Mouse (Mus musculus) neutrophil, adult 5-6 weeks (primary cell): ENCODE results near the gene Gm10521. TPM values are rescaled to one million over a fixed set of nuclear protein-coding genes. Genes with fewer than 3 reads are reported as not detected.

Experiments
- ATAC-seq: fragments of 151-379, 151-347 bp; 2 replicates; pipeline ENCODE4 v1.8.0; 2017; ENCODE audit warnings: mild to moderate bottlenecking, moderate TSS enrichment; ENCODE audit not compliant: insufficient number of reproducible peaks, poor library complexity, low FRiP score, severe bottlenecking; ENCODE audit errors: extremely low read depth
- total RNA-seq: library from RNA; stranded (forward); fragments of 200-1000 nt; gene quantifications from 2 replicates; pipeline ENCODE4 v1.2.3, GENCODE M21; 2017

The Gm10521 gene
- total RNA-seq, 1 experiment from 2014 or later: 46.8 TPM

DNA sequence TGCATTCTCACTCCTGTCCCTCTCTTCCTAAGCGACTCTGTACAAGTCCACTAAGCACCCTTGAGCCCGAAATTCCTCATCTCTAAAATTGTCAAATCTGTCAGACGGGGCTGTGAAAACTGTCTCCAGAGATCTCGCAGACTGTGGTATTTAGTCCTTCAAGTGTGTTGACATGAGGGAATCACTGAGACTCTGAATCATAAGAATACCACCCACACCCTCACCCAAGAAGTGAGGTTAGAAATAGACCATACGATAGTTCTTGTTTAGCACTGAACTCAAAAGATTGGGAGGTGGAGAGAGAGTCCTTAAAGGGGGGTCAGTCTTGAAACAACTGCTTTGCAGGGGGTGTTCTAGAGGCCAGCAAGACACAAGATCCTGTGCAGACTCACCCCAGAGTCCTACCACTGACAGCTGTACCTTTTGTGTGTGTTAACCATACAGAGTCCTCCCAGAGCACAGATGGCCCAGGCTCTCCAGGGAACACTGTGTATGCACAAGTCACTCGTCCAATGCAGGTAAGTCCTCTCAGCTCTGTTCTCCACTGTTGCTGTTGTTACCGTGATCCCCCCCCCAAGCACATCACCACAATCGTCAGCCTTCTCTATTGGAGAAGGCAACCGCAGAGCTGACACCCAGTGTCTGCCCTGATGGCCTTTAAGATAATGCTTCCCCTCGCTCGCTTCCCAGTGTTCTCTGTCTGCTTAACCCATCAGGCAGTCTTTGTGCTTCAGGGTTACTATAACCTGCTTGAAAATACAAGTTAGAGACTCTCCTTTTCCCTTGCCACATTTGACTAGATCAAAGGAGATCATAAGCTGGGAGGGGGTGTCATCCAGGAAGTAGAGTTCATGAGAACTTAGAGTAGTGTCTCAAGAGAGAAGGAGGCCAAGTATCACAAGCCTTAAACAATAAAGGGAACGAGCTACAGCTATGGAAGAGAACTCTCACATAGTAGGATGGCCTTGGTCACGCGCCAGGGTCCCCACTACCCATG, 43.8 kb downstream of the Gm10521 start:
- no peak for ATAC-seq

- ATAC-seq: no peak
These were observed 45.2 kb downstream of the Gm10521 start for GRCm38 (mm10) chr1:171940626-171941025.

DNA sequence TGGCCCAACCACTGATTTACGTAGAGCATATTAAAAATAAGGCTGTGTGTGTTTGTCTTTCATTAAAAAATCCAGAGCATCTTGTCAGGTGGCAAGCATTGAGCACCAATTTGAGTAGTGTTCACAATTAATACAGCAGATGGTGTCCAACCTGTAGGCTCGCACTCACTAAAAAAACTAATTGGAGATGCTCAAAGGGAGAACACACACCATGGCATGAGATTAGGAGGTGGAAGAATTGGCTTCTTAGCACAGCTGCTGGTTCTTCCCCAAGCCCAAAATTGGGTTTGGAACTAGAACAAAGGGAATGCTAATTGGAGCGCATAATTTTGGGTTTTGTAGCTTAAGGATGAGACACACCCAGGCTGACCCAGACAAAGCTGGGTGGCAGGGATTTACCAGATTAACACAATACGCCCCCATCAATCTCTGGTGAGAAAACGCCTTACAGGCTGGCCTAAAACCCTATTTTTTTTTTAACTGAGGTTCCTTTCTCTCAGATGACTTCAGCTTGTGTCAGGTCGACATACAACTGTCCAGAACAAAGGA, 51.1 kb downstream of the Gm10521 start:
- ATAC-seq: no peak

Other genes starting within 250 kb of the Gm10521 start
- gene Slamf7, start 242.6 kb upstream of the Gm10521 start, total RNA-seq: 28.2 and 29.0 TPM in 2 replicates
- gene Cd48, start 213.7 kb upstream of the Gm10521 start, total RNA-seq: 110 and 113 TPM in 2 replicates
- 24.2 and 25.7 TPM in 2 replicates for gene Slamf1, start 128.5 kb upstream of the Gm10521 start, total RNA-seq
- gene Cd84, start 56.0 kb upstream of the Gm10521 start, total RNA-seq: 346 and 366 TPM in 2 replicates
- 97.7 and 98.0 TPM in 2 replicates for gene Slamf6, start 21.9 kb downstream of the Gm10521 start, total RNA-seq
- 2.0 and 2.3 TPM in 2 replicates for gene Vangl2, start 132.8 kb downstream of the Gm10521 start, total RNA-seq
- gene Nhlh1, start 161.9 kb downstream of the Gm10521 start, total RNA-seq: not detected in 2 replicates
- gene Copa, start 186.9 kb downstream of the Gm10521 start, total RNA-seq: 148 and 152 TPM in 2 replicates
- gene Ncstn, start 187.1 kb downstream of the Gm10521 start, total RNA-seq: 59.1 and 61.8 TPM in 2 replicates
- gene Pex19, start 231.1 kb downstream of the Gm10521 start, total RNA-seq: 41.4 and 52.2 TPM in 2 replicates